Comparison of ENCODE assay signal across 18 mouse cellular contexts in genomic region chr10:43943736-43944135, GRCm38 (mm10). TPM values are rescaled to one million over a fixed set of nuclear protein-coding genes. Genes with fewer than 3 reads are reported as not detected.
A peak's percentile ranks its signal among the peaks of the same experiment; 100 is the strongest.
DNase-seq lines count a peak whose midpoint lies in the region; ATAC-seq and TF ChIP-seq lines count a peak whose summit lies in the region.
"Had no signal": no experiment of that assay in that cellular context is flagged by ENCODE, and none has a peak within 500 bp of the region (broad histone marks: within the 10 kb centered on the region; RNA-seq: fewer than 3 reads in every experiment).

No protein-coding gene starts in this region.

- no peak overlapping the region for H3K9ac ChIP-seq in neural tube, embryonic 14.5 days (replicated peaks; ENCODE audit: low read depth, low read length)
- H3K9ac ChIP-seq: limb, embryonic 12.5 days; lung, embryonic 15.5 days had no signal

- no peaks in the 10 kb centered on the region for H3K79me2 ChIP-seq in myocyte (ENCODE audit: control insufficient read depth, insufficient read depth)

- DNase-seq in adrenal gland, adult 2 months = peak; percentile 29
- no peak for DNase-seq in adrenal gland, postnatal 14 days
- peak; percentile 55 for DNase-seq in kidney, adult 9 months
- no peak for DNase-seq in kidney, adult 18-20 months
- no peak for DNase-seq in neural tube, embryonic 10.5 days (ENCODE audit: extremely low spot score, low spot score)
- no peak for DNase-seq in urinary bladder, postnatal 36 days (ENCODE audit: low spot score in 2 of 2)
- DNase-seq: cerebellum, adult 11-12 months; gastrocnemius, postnatal 14 days; right cerebral cortex, adult 18-20 months; spleen, adult 18-20 months; thymus, postnatal 4 days had no signal

- H3ac ChIP-seq in myocyte (ENCODE audit: control insufficient read depth, insufficient read length) = no peak overlapping the region

- no peaks in the 10 kb centered on the region for H3K27me3 ChIP-seq in neural tube, embryonic 14.5 days (ENCODE audit: control insufficient read depth, insufficient read depth, low read length)
- H3K27me3 ChIP-seq in myocyte (ENCODE audit: control insufficient read depth, insufficient read depth, insufficient read length) = no peaks in the 10 kb centered on the region
- H3K27me3 ChIP-seq: limb, embryonic 12.5 days; lung, embryonic 15.5 days had no signal

- no peak for TF ChIP-seq POLR2A in myocyte (IDR thresholded peaks at IDR 0.05; ENCODE audit: insufficient read length, low read depth)

- H3K4me2 ChIP-seq in neural tube, embryonic 14.5 days (ENCODE audit: low read depth, low read length) = no peak overlapping the region
- peak overlapping the region; percentile 0 for H3K4me2 ChIP-seq in myocyte (ENCODE audit: low read depth)
- H3K4me2 ChIP-seq: heart, embryonic 11.5 days; limb, embryonic 12.5 days; lung, embryonic 15.5 days had no signal

- 30% methylated on average over 4 of the region's 4 CpGs for WGBS in neural tube, embryonic 14.5 days

- H3K9me3 ChIP-seq in neural tube, embryonic 14.5 days (ENCODE audit: control insufficient read depth, low read length) = no peaks in the 10 kb centered on the region
- H3K9me3 ChIP-seq: limb, embryonic 12.5 days; lung, embryonic 15.5 days had no signal

- peaks cover 4% of the 10 kb centered on the region; the same call in 1 of the 2 replicates for H3K36me3 ChIP-seq in neural tube, embryonic 14.5 days (ENCODE audit: control insufficient read depth, insufficient read depth, low read length)
- peaks cover 9% of the 10 kb centered on the region for H3K36me3 ChIP-seq in myocyte (ENCODE audit: control insufficient read depth, insufficient read depth)
- H3K36me3 ChIP-seq: lung, embryonic 15.5 days had no signal

- no peak overlapping the region for H3K27ac ChIP-seq in neural tube, embryonic 14.5 days (ENCODE audit: low read depth, low read length)
- H3K27ac ChIP-seq: left cerebral cortex, adult 2 months; limb, embryonic 12.5 days; lung, embryonic 15.5 days; stomach, postnatal 0 days had no signal

- no peaks in the 10 kb centered on the region for H3K4me1 ChIP-seq in neural tube, embryonic 14.5 days (ENCODE audit: control insufficient read depth, insufficient read depth, low read length)
- H3K4me1 ChIP-seq: lung, embryonic 15.5 days had no signal

- H3K4me3 ChIP-seq in neural tube, embryonic 14.5 days (ENCODE audit: low read depth, low read length) = no peak overlapping the region
- H3K4me3 ChIP-seq in myocyte = no peak overlapping the region
- H3K4me3 ChIP-seq: left cerebral cortex, adult 2 months; limb, embryonic 12.5 days; lung, embryonic 15.5 days had no signal

- ATAC-seq in neural tube, embryonic 14.5 days (ENCODE audit: low read depth) = peak; percentile 14; the same call in 1 of the 2 replicates

TF ChIP-seq in myocyte, 11 proteins besides CTCF, POLR2A, EP300 and RAD21:
- TF ChIP-seq REST (IDR thresholded peaks at IDR 0.05; ENCODE audit: insufficient read depth, insufficient read length) = no peak
- TF ChIP-seq POLR2AphosphoS2 (IDR thresholded peaks at IDR 0.05; ENCODE audit: insufficient read length, low read depth) = no peak
- TF ChIP-seq MYOG (IDR thresholded peaks at IDR 0.05; ENCODE audit: control insufficient read depth in 1 of 3, insufficient read depth in 1 of 3, insufficient read length in 2 of 3, low read depth in 2 of 3) = no peak
- no peak for TF ChIP-seq E2F4 (IDR thresholded peaks at IDR 0.05; ENCODE audit: insufficient read depth)
- no peak for TF ChIP-seq CEBPB (IDR thresholded peaks at IDR 0.05; ENCODE audit: insufficient read depth, poor library complexity, severe bottlenecking)
- no peak for TF ChIP-seq TCF3 (IDR thresholded peaks at IDR 0.05; ENCODE audit: insufficient read length, low read depth)
- TF ChIP-seq TCF12 (IDR thresholded peaks at IDR 0.05; ENCODE audit: insufficient read depth, poor library complexity, severe bottlenecking) = no peak
- TF ChIP-seq MAX (IDR thresholded peaks at IDR 0.05; ENCODE audit: low read depth) = no peak
- TF ChIP-seq SRF (IDR thresholded peaks at IDR 0.05; ENCODE audit: control insufficient read depth, insufficient read length, low read depth) = no peak
- TF ChIP-seq MYOD1 (IDR thresholded peaks at IDR 0.05; ENCODE audit: control insufficient read depth in 1 of 3, insufficient read length in 2 of 3, low read depth in 2 of 3) = no peak
- no peak for TF ChIP-seq USF1 (IDR thresholded peaks at IDR 0.05; ENCODE audit: low read depth)

RNA-seq across cellular contexts. Expression of gene Rtn4ip1, which starts 42.1 kb away (rescaled TPM):
- total RNA-seq in adrenal gland, adult 2 months (2021) = 10 to 100 TPM; 26.3 to 30.3 TPM
- polyA plus RNA-seq in adrenal gland, adult 2 months (2012; rRNA removed) = 6.1 and 6.2 TPM in 2 replicates
- 27.2 and 31.6 TPM in 2 replicates for total RNA-seq in adrenal gland, postnatal 14 days (2021)
- 15.3 and 17.1 TPM in 2 replicates for polyA plus RNA-seq in neural tube, embryonic 14.5 days (2014; fragmentation: Nextera tagmentation; extraction: Ambion mirVana)
- polyA plus RNA-seq in myocyte (2012; fragmentation: generic; extraction: Trizol) = 9.1 TPM

RNA-seq across cellular contexts. Expression of gene Qrsl1, which starts 42.2 kb away (rescaled TPM):
- 10 to 100 TPM in 1 of 2 experiments, 1 to 10 TPM in 1; 9.3 to 12.0 TPM for total RNA-seq in adrenal gland, adult 2 months (2021)
- polyA plus RNA-seq in adrenal gland, adult 2 months (2012; rRNA removed) = 4.7 and 4.8 TPM in 2 replicates
- total RNA-seq in adrenal gland, postnatal 14 days (2021) = 14.0 and 18.4 TPM in 2 replicates
- 24.0 and 26.3 TPM in 2 replicates for polyA plus RNA-seq in neural tube, embryonic 14.5 days (2014; fragmentation: Nextera tagmentation; extraction: Ambion mirVana)
- polyA plus RNA-seq in myocyte (2012; fragmentation: generic; extraction: Trizol) = 9.0 TPM

Comparison
In these comparisons a context has a peak if more than half of its experiments do, and no peak if none do; other contexts are left out.
1. DNase-seq: peak in adrenal gland, adult 2 months (single experiment) and kidney, adult 9 months (single experiment); none in adrenal gland, postnatal 14 days (single experiment), kidney, adult 18-20 months (single experiment), neural tube, embryonic 10.5 days (single experiment) and urinary bladder, postnatal 36 days (0 of 2).